Mouse (Mus musculus): ENCODE measurements around the gene Vmn2r17. TPM values are rescaled to one million over a fixed set of nuclear protein-coding genes. Genes with fewer than 3 reads are reported as not detected.
A peak's percentile ranks its signal among the peaks of the same experiment; 100 is the strongest.

Vmn2r17 gene
- total RNA-seq (2021) = not detected
- long read RNA-seq, experiment 1 = 0 reads
- long read RNA-seq, experiment 2 = 0 reads

- DNase-seq = no peak
These were observed at the start of gene Vmn2r17 for GRCm38 (mm10) chr5:109419388-109419787. Gene Vmn2r17 (plus strand): TSS chr5:109419688.

- DNase-seq = peak; percentile 1 to 25
These were observed 47.4 kb downstream of the Vmn2r17 start for GRCm38 (mm10) chr5:109466576-109467506.

DNA sequence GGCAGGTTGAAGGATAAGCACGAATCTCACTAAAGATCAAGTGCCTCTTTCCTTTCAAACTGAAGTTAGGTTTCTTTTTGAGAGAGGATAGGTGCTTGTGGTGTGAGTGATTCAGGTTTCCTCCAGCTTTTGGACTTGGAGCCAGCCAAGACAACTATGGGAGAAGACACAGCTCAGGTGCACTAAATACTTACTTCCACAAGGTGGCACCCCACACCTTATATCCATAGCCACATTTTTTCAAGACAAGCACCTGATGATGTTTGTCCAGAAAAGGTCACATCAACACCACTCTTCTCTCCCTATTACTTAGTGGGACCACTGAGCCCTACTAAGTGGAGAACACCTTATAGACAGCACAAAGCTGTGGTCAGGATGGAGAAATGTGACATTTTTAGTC lies 87.2 kb downstream of the Vmn2r17 start:
- peak; percentile 2 to 8 for DNase-seq

Other genes starting within 250 kb of the Vmn2r17 start
- not detected for gene Vmn2r13, start 227.5 kb upstream of the Vmn2r17 start, total RNA-seq (2021)
- gene Vmn2r14, start 195.0 kb upstream of the Vmn2r17 start, total RNA-seq (2021) = not detected
- not detected for gene Vmn2r15, start 122.0 kb upstream of the Vmn2r17 start, total RNA-seq (2021)
- not detected for gene Vmn2r16, start 89.5 kb upstream of the Vmn2r17 start, total RNA-seq (2021)
- 1 to 10 TPM; 6.4 to 8.5 TPM for gene Crlf2, start 139.3 kb downstream of the Vmn2r17 start, total RNA-seq (2021)